Mouse (Mus musculus) limb, embryonic 14.5 days (tissue): ENCODE measurements around the gene Rasa3. TPM values are rescaled to one million over a fixed set of nuclear protein-coding genes. Genes with fewer than 3 reads are reported as not detected.

Experiments
- ATAC-seq: fragments of 200-750 bp; cut with Nextera tagmentation; 2 replicates; pipeline ENCODE4 v1.8.0; 2017; ENCODE audit warnings: low read depth, moderate number of reproducible peaks, moderate TSS enrichment; ENCODE audit not compliant: low FRiP score
- DNase-seq: peaks from one replicate; pipeline ENCODE4 v3.0.0-alpha.2; 2015; ENCODE audit warnings: low spot score
- H3K27ac ChIP-seq: fragments of 300-500 bp; sonication (generic); replicated peaks from 2 replicates; pipeline ENCODE4 v1.5.1; 2014; ENCODE audit warnings: low read depth, mild to moderate bottlenecking, low read length, moderate library complexity, mixed read lengths
- H3K27me3 ChIP-seq: fragments of 300-500 bp; sonication (generic); 2 replicates; pipeline ENCODE4 v1.6.1; 2014; ENCODE audit warnings: low read length, mixed read lengths; ENCODE audit not compliant: control insufficient read depth, insufficient read depth
- H3K36me3 ChIP-seq: fragments of 300-500 bp; sonication (generic); 2 replicates; pipeline ENCODE4 v1.6.1; 2014; ENCODE audit warnings: mild to moderate bottlenecking, low read length, moderate library complexity, mixed read lengths; ENCODE audit not compliant: control insufficient read depth, insufficient read depth
- H3K4me1 ChIP-seq: fragments of 300-500 bp; sonication (generic); 2 replicates; pipeline ENCODE4 v1.6.1; 2014; ENCODE audit warnings: antibody characterized with exemption, low read length, mixed read lengths; ENCODE audit not compliant: control insufficient read depth, insufficient read depth
- H3K4me2 ChIP-seq: fragments of 300-500 bp; sonication (generic); replicated peaks from 2 replicates; pipeline ENCODE4 v1.6.1; 2014; ENCODE audit warnings: low read depth, mild to moderate bottlenecking, low read length, moderate library complexity; ENCODE audit not compliant: severe bottlenecking
- H3K4me3 ChIP-seq: fragments of 300-500 bp; sonication (generic); replicated peaks from 2 replicates; pipeline ENCODE4 v1.5.1; 2014; ENCODE audit warnings: low read length
- H3K9ac ChIP-seq: fragments of 300-500 bp; sonication (generic); 2 replicates; pipeline ENCODE4 v1.6.1; 2014; ENCODE audit warnings: mild to moderate bottlenecking, low read depth, low read length, moderate library complexity; ENCODE audit not compliant: severe bottlenecking
- H3K9me3 ChIP-seq: fragments of 300-500 bp; sonication (generic); 2 replicates; pipeline ENCODE4 v1.6.1; 2016; ENCODE audit warnings: low read length; ENCODE audit not compliant: control insufficient read depth
- POLR2A ChIP-seq: fragments of 200-500 bp; IDR thresholded peaks from 2 replicates; pipeline ENCODE4 v1.8.0; 2012; ENCODE audit warnings: inconsistent platforms, mild to moderate bottlenecking, moderate library complexity, borderline replicate concordance; ENCODE audit not compliant: insufficient read depth, insufficient read length; ENCODE audit errors: extremely low read depth
- WGBS: fragments of 180-500 bp; shearing (Covaris S2); extraction: QIAGEN DNeasy Blood & Tissue Kit; methylation state at CpG from one replicate; pipeline ENCODE4 v1.1.7; 2014; 5-methylcytosine and 5-hydroxymethylcytosine counted together
- polyA plus RNA-seq, 2 experiments: library from polyadenylated mRNA; depleted of rRNA in 1 of 2; stranded (reverse) in 1 of 2; unstranded in 1 of 2; fragments of >200 nt; fragmentation: Nextera tagmentation in 1 of 2; extraction: Ambion mirVana in 1 of 2; gene quantifications; 2 replicates each; pipeline versions ENCODE4 v1.2.1 to v1.2.3; 2012 to 2014

The Rasa3 gene
- polyA plus RNA-seq, 2 experiments, result 30.8 to 31.6 TPM

- H3K4me3 ChIP-seq, result no peak overlapping the region
- ATAC-seq (no peak), DNase-seq (no peak)
- 59% methylated on average over 12 of the region's 12 CpGs for WGBS
- H3K9me3 ChIP-seq, result no peaks in the 10 kb centered on the region
- no peak for TF ChIP-seq POLR2A
- no peaks in the 10 kb centered on the region for H3K36me3 ChIP-seq
- no peak overlapping the region for H3K4me2 ChIP-seq
- no peak overlapping the region for H3K9ac ChIP-seq
- no peaks in the 10 kb centered on the region for H3K27me3 ChIP-seq
- H3K4me1 ChIP-seq, result no peaks in the 10 kb centered on the region
- H3K27ac ChIP-seq, result no peak overlapping the region
Observed at GRCm38 (mm10) chr8:13694735-13695134, 17.3 kb upstream of the Rasa3 start.

- no peak for ATAC-seq
- no peak overlapping the region for H3K4me3 ChIP-seq
- H3K27me3 ChIP-seq, result no peaks in the 10 kb centered on the region
- H3K36me3 ChIP-seq, result no peaks in the 10 kb centered on the region
- TF ChIP-seq POLR2A, result no peak
- H3K4me2 ChIP-seq, result no peak overlapping the region
- no peaks in the 10 kb centered on the region for H3K9me3 ChIP-seq
- no peak for DNase-seq
- 46% methylated on average over 10 of the region's 10 CpGs for whole genome bisulfite sequencing
- no peaks in the 10 kb centered on the region for H3K4me1 ChIP-seq
- no peak overlapping the region for H3K27ac ChIP-seq
- no peak overlapping the region for H3K9ac ChIP-seq
Observed at GRCm38 (mm10) chr8:13692302-13693066, 15.1 kb upstream of the Rasa3 start.

- Histone ChIP-seq H3K4me2 (no peak overlapping the region), H3K27me3 (no peaks in the 10 kb centered on the region), H3K4me3 (no peak overlapping the region), H3K27ac (no peak overlapping the region), H3K9me3 (no peaks in the 10 kb centered on the region), H3K9ac (no peak overlapping the region), H3K4me1 (no peaks in the 10 kb centered on the region), H3K36me3 (no peaks in the 10 kb centered on the region)
- DNase-seq (no peak), ATAC-seq (no peak)
- 87% methylated on average over 5 of the region's 5 CpGs for WGBS
- TF ChIP-seq POLR2A, result no peak
Observed at GRCm38 (mm10) chr8:13689331-13689730, 11.9 kb upstream of the Rasa3 start.

GRCm38 (mm10) chr8:13688461-13688860 lies 11.1 kb upstream of the Rasa3 start:
- H3K4me3 ChIP-seq, result no peak overlapping the region
- no peak for ATAC-seq
- H3K4me1 ChIP-seq, result peaks cover 8% of the 10 kb centered on the region
- no peak for TF ChIP-seq POLR2A
- 57% methylated on average over 6 of the region's 6 CpGs for WGBS
- H3K36me3 ChIP-seq, result no peaks in the 10 kb centered on the region
- H3K27ac ChIP-seq, result no peak overlapping the region
- H3K9me3 ChIP-seq, result no peaks in the 10 kb centered on the region
- H3K27me3 ChIP-seq, result no peaks in the 10 kb centered on the region
- DNase-seq, result no peak
- H3K9ac ChIP-seq, result no peak overlapping the region
- H3K4me2 ChIP-seq, result no peak overlapping the region

GRCm38 (mm10) chr8:13687941-13688340 lies 10.5 kb upstream of the Rasa3 start:
- WGBS, result 84% methylated on average over 4 of the region's 4 CpGs
- no peaks in the 10 kb centered on the region for H3K27me3 ChIP-seq
- no peak overlapping the region for H3K27ac ChIP-seq
- H3K9ac ChIP-seq, result no peak overlapping the region
- ATAC-seq, result no peak
- DNase-seq, result no peak
- no peaks in the 10 kb centered on the region for H3K9me3 ChIP-seq
- TF ChIP-seq POLR2A, result no peak
- H3K4me2 ChIP-seq, result no peak overlapping the region
- no peak overlapping the region for H3K4me3 ChIP-seq
- peaks cover 11% of the 10 kb centered on the region for H3K4me1 ChIP-seq
- H3K36me3 ChIP-seq, result no peaks in the 10 kb centered on the region
